14 mouse cellular contexts compared by ENCODE assay signal in the genomic region with DNA sequence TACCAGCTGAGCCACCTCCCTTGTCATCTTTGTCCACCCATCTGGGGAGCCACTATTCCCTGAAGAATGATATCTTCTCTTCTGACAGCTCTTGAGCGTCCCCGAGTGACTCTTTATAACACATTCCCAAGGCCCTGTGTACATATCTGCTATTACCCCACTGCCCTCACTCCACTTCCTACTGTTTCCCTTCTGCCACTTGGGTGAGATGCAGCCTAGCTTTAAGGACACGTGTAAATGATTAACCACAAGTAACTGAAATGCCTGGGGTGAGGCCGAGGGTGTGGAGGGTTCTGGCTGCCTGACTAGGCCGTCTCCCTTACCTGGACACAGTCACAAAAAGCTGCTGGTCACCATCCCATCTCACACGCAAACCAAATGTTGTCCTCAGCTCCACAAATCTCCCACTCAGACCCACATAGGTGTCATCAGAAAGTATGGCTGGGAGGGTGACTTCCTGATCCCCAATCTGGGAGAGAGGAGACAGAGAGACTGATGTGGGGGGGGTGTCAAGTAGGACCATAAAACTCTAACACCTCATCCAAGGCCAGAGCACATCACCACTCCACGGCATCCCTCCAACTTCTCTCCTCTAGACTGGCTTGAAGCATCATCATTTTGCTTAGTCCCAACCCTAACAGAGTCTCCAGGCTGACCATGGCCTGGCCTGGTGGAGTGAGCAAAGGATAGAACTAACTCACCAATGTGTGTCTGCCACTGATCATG. TPM values are rescaled to one million over a fixed set of nuclear protein-coding genes. Genes with fewer than 3 reads are reported as not detected.
DNase-seq lines count a peak whose midpoint lies in the region; ATAC-seq and TF ChIP-seq lines count a peak whose summit lies in the region.
"Had no signal": no experiment of that assay in that cellular context is flagged by ENCODE, and none has a peak within 500 bp of the region (broad histone marks: within the 10 kb centered on the region; RNA-seq: fewer than 3 reads in every experiment).

No protein-coding gene starts in this region.

- 0 out of 2 replicates have a peak, but pooled peaks have one; percentile 20 for ATAC-seq in granulocyte monocyte progenitor cell, adult 5-6 weeks (replicated peaks; ENCODE audit: poor library complexity, severe bottlenecking)
- peak; percentile 73; the same call in 1 of the 2 replicates for ATAC-seq in kidney, embryonic 15.5 days (replicated peaks; ENCODE audit: low FRiP score)
- peak; percentile 57; the same call in 1 of the 2 replicates for ATAC-seq in liver, embryonic 14.5 days (ENCODE audit: insufficient read depth)
- ATAC-seq: forebrain, embryonic 15.5 days had no signal

- no peaks in the 10 kb centered on the region for H3K36me3 ChIP-seq in kidney, embryonic 15.5 days
- H3K36me3 ChIP-seq in liver, embryonic 14.5 days (replicated peaks; ENCODE audit: control insufficient read depth, insufficient read depth, low read depth), result no peaks in the 10 kb centered on the region
- H3K36me3 ChIP-seq: forebrain, embryonic 15.5 days had no signal

- H3K9me3 ChIP-seq in kidney, embryonic 15.5 days (replicated peaks), result no peaks in the 10 kb centered on the region
- no peaks in the 10 kb centered on the region for H3K9me3 ChIP-seq in liver, embryonic 14.5 days (ENCODE audit: control insufficient read depth, low read length)
- H3K9me3 ChIP-seq: forebrain, embryonic 15.5 days had no signal

- no peak overlapping the region for H3K4me3 ChIP-seq in kidney, embryonic 15.5 days (replicated peaks)
- no peak overlapping the region for H3K4me3 ChIP-seq in liver, embryonic 14.5 days (ENCODE audit: insufficient read depth in 1 of 2, low read depth in 2 of 2, low read length in 2 of 2)
- H3K4me3 ChIP-seq: forebrain, embryonic 15.5 days; left cerebral cortex, adult 2 months; megakaryocyte, embryonic 14.5 days had no signal

- 39% methylated on average over 7 of the region's 7 CpGs for WGBS in kidney, embryonic 15.5 days
- WGBS in liver, embryonic 14.5 days (ENCODE audit: insufficient replicate concordance), result 41% methylated on average over 7 of the region's 7 CpGs

- H3K4me2 ChIP-seq in kidney, embryonic 15.5 days, result no peak overlapping the region
- no peak overlapping the region for H3K4me2 ChIP-seq in liver, embryonic 14.5 days (ENCODE audit: low read depth)
- H3K4me2 ChIP-seq: forebrain, embryonic 15.5 days had no signal

- DNase-seq in liver, embryonic 14.5 days (ENCODE audit: low read depth in 3 of 3, low spot score in 3 of 3), result peak in 2 of 3 experiments; percentile 11 to 18
- DNase-seq in lung, postnatal 4 days, result peak; percentile 40 to 59
- DNase-seq in adrenal gland, postnatal 25 days, result no peak
- DNase-seq in left cerebral cortex, postnatal 36 days (ENCODE audit: low spot score in 2 of 2), result no peak
- no peak for DNase-seq in adrenal gland, adult 2 months
- no peak for DNase-seq in B cell, adult 2 months
- DNase-seq: adrenal gland, postnatal 10 days; cerebellum, adult 18-20 months; gastrocnemius, postnatal 36 days had no signal

- H3K27ac ChIP-seq in kidney, embryonic 15.5 days, result no peak overlapping the region
- H3K27ac ChIP-seq in liver, embryonic 14.5 days, result no peak overlapping the region
- H3K27ac ChIP-seq: forebrain, embryonic 15.5 days; left cerebral cortex, adult 2 months had no signal

- TF ChIP-seq EP300 in liver, embryonic 14.5 days (IDR thresholded peaks at IDR 0.05; ENCODE audit: low read depth), result no peak

- H3K9ac ChIP-seq in kidney, embryonic 15.5 days, result no peak overlapping the region
- H3K9ac ChIP-seq in liver, embryonic 14.5 days (replicated peaks), result no peak overlapping the region
- H3K9ac ChIP-seq: forebrain, embryonic 15.5 days had no signal

- 0 out of 2 replicates have a peak, but pooled peaks cover 3% of the 10 kb centered on the region for H3K4me1 ChIP-seq in kidney, embryonic 15.5 days
- peaks cover 0 to 1% of the 10 kb centered on the region in 2 experiments; a peak in 1 of 4 replicates for H3K4me1 ChIP-seq in liver, embryonic 14.5 days (replicated peaks; ENCODE audit: control insufficient read depth in 2 of 2, insufficient read depth in 2 of 2, low read length in 1 of 2)
- H3K4me1 ChIP-seq: forebrain, embryonic 15.5 days; megakaryocyte, embryonic 14.5 days had no signal

- TF ChIP-seq CTCF in liver, embryonic 14.5 days (IDR thresholded peaks at IDR 0.05; ENCODE audit: low read depth), result 0 out of 2 replicates have a peak, but pooled peaks have one; percentile 5

- intact Hi-C loops in left cerebral cortex, postnatal 36 days (cut with DNase I), result no loop called here

- no peaks in the 10 kb centered on the region for H3K27me3 ChIP-seq in kidney, embryonic 15.5 days
- no peaks in the 10 kb centered on the region for H3K27me3 ChIP-seq in liver, embryonic 14.5 days (ENCODE audit: control insufficient read depth, insufficient read depth, low read length)
- H3K27me3 ChIP-seq: forebrain, embryonic 15.5 days had no signal

RNA-seq across cellular contexts. Expression of a gene that starts 20.8 kb away (rescaled TPM):
- 0.66 and 4.7 TPM in 2 replicates for total RNA-seq in granulocyte monocyte progenitor cell, adult 5-6 weeks (2014; fragmentation: Nextera tagmentation)
- total RNA-seq in granulocyte monocyte progenitor cell, adult 5-6 weeks (2017), result 0.04 and 0.05 TPM in 2 replicates
- polyA plus RNA-seq in kidney, embryonic 15.5 days (2015; fragmentation: Nextera tagmentation; extraction: Ambion mirVana), result 0.06 and 0.09 TPM in 2 replicates
- 0.19 and 0.22 TPM in 2 replicates for polyA plus RNA-seq in liver, embryonic 14.5 days (2012; rRNA removed)
- 0.06 and 0.13 TPM in 2 replicates for polyA plus RNA-seq in liver, embryonic 14.5 days (2014; fragmentation: Nextera tagmentation; extraction: Ambion mirVana)
- not detected in 2 replicates for total RNA-seq in adrenal gland, postnatal 25 days (2021)
- total RNA-seq in left cerebral cortex, postnatal 36 days (2021), result under 1 TPM; 0.37 to 0.39 TPM
- total RNA-seq in adrenal gland, adult 2 months (2021), result not detected
- polyA plus RNA-seq in adrenal gland, adult 2 months (2012; rRNA removed), result 0.01 TPM in 2 replicates

RNA-seq across cellular contexts. Expression of a gene that starts 46.3 kb away (rescaled TPM):
- 31.2 and 36.5 TPM in 2 replicates for total RNA-seq in granulocyte monocyte progenitor cell, adult 5-6 weeks (2014; fragmentation: Nextera tagmentation)
- 18.3 and 28.9 TPM in 2 replicates for total RNA-seq in granulocyte monocyte progenitor cell, adult 5-6 weeks (2017)
- 55.9 and 57.7 TPM in 2 replicates for polyA plus RNA-seq in kidney, embryonic 15.5 days (2015; fragmentation: Nextera tagmentation; extraction: Ambion mirVana)
- 25.3 and 29.2 TPM in 2 replicates for polyA plus RNA-seq in liver, embryonic 14.5 days (2012; rRNA removed)
- polyA plus RNA-seq in liver, embryonic 14.5 days (2014; fragmentation: Nextera tagmentation; extraction: Ambion mirVana), result 34.6 and 36.5 TPM in 2 replicates
- 29.9 and 31.7 TPM in 2 replicates for total RNA-seq in adrenal gland, postnatal 25 days (2021)
- 10 to 100 TPM; 33.6 to 36.1 TPM for total RNA-seq in left cerebral cortex, postnatal 36 days (2021)
- total RNA-seq in adrenal gland, adult 2 months (2021), result 10 to 100 TPM; 23.0 to 31.7 TPM
- 46.9 and 48.7 TPM in 2 replicates for polyA plus RNA-seq in adrenal gland, adult 2 months (2012; rRNA removed)

Comparison
In these comparisons a context has a peak if more than half of its experiments do, and no peak if none do; other contexts are left out.
1. ATAC-seq: peak in every context shown above with its lines; median percentile 73 in kidney, embryonic 15.5 days; 57 in liver, embryonic 14.5 days; 20 in granulocyte monocyte progenitor cell, adult 5-6 weeks.
2. DNase-seq: peak in liver, embryonic 14.5 days (2 of 3) and lung, postnatal 4 days (2 of 2); none in adrenal gland, postnatal 25 days (single experiment), left cerebral cortex, postnatal 36 days (0 of 2), adrenal gland, adult 2 months (single experiment) and B cell, adult 2 months (0 of 2).